Mouse (Mus musculus) ovary, postnatal 36 days (tissue): ENCODE measurements around the gene Cd163l1.
A peak's percentile ranks its signal among the peaks of the same experiment; 100 is the strongest.

Source experiments
- DNase-seq: peaks from one replicate; pipeline ENCODE4 v3.0.0; 2022; ENCODE audit warnings: low spot score, mixed read lengths

Cd163l1 gene

GRCm38 (mm10) chr7:140217967-140218366, at the start of gene Cd163l1:
Gene Cd163l1, plus strand, starts transcription at chr7:140218267.
- no peak for DNase-seq

GRCm38 (mm10) chr7:140169386-140169785, 48.7 kb upstream of the Cd163l1 start:
- DNase-seq: no peak

GRCm38 (mm10) chr7:140170863-140171262, 47.2 kb upstream of the Cd163l1 start:
- no peak for DNase-seq

DNA sequence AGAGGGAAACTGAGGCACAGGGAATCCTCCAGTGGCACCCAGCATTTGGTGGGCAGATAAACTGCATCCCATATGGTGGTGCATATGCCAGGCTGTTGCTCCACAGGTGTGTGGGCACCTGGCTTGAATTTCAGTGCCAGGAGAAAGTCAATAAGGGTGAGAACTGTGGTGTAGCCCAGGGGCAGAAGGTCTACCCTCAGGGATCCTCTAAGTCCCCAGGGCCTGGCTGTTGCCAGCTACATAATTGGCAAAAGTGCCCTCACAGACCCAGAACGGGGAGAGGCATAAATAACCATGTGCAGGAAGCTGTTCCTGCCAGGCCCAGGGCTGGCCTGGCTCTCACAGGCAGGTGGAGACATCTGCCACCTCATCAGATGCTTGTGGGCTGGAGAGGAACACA, 45.1 kb upstream of the Cd163l1 start, which contains the start of gene Olfr523:
TSS of gene Olfr523 (plus strand) at position 282 of the 400 bp plus-strand sequence.
- DNase-seq: no peak

GRCm38 (mm10) chr7:140179176-140179575, 38.9 kb upstream of the Cd163l1 start:
- no peak for DNase-seq

GRCm38 (mm10) chr7:140180692-140181091, 37.4 kb upstream of the Cd163l1 start:
- DNase-seq: no peak

DNA sequence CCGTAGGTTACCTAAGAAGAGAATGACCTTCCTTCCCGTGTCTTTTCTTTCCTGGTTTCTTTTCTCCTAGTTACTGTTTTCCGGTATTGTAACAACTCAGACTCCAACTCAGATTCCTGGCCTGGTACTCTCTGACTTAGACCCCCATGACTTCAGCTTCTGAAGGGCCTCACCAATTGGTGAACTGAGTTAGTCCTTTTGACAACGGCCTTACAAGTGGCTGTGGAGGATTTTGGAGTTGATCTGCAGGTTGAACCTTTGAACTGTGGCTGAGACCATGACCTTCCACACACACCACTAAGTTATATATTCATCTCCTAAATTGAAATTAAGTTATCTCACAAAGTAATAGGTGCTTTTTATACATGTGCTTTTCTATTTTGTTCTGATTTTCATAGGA, 33.9 kb upstream of the Cd163l1 start:
- no peak for DNase-seq

DNA sequence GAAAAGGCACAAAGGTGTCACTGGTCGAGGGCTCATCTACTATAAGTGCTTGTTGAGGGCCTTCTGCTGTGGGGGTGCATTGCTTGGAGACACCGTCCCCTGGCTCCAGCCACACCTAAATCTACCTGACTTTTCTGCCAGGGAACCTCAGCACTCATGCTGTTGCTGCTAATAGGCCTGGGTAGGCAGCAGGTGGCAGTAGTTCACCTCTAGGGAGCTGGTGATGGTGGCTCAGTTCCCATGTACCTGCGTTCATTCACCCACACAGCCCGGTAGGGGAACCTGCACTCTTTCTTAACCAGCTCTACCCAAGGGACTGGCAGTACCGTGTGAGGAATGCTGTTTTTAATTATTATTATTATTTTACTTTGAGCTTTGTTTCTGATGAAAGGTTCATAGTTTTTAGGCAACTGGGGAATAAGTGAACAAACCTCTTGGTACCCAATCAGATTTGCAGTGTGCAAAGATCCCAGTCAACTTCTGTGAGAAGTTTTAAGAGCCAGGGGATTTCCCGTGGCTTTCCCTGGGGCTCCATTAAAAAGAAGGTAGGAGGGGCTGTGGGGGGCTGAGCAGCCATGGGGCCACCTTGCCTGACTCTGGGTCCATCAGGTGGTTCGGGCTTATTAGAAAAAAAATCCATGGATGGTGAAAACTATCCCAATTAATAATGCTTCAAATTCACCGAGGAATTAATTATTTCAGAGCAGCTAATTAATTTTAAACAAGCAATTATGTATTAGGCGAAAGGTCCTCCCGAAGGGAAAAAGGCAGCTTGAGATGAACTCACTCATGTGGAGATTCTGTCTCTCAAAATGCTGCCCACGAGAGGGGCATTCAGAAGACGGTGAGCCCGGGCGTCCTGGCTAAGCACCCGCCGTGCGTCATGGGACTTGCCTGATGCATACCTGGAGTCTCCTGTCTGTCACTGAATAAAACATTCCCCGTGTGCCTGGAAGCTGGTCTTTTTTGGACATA, 31.1 kb upstream of the Cd163l1 start:
- DNase-seq: peak; percentile 18

GRCm38 (mm10) chr7:140187721-140188390, 30.2 kb upstream of the Cd163l1 start:
- no peak for DNase-seq

DNA sequence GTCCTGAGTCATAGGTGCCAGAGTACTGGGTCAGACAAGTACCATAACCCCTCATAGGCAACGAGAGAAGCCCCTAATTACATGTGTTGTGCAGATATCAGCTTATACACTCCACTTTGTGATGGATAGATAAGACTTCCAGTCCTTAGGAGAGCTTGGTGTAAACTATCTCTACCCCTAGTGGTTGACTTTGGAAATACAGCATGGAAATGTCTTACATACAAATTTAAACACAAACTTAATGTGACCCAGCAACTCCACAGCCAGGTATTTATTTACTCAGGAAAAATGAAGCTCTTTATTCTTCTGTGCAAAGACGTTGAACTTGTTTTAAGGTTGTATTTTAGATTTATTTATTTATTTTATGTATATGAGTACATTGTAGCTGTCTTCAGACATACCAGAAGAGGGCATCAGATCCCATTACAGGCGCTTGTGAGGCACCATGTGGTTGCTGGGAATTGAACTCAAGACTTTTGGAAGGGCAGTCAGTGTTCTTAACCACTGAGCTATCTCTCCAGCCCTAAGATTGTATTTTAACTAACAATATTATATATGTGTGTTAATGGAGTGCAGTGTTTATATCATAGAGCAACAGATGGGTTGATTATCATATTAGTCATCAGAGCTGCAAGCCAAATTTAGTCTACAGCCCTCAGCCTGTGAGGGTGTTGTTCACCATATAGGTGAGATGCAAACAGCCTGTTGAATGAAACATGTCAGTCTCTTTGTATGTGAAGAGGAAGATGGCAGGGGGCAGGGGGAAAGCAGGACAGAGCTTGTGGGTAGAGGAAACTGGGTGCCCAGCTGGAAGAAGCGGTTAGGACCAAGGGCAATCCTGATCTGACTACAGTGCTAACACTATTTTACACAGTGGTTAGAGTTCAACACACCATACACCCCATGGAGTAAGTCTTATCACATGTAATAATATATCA, 29.4 kb upstream of the Cd163l1 start:
- no peak for DNase-seq

DNA sequence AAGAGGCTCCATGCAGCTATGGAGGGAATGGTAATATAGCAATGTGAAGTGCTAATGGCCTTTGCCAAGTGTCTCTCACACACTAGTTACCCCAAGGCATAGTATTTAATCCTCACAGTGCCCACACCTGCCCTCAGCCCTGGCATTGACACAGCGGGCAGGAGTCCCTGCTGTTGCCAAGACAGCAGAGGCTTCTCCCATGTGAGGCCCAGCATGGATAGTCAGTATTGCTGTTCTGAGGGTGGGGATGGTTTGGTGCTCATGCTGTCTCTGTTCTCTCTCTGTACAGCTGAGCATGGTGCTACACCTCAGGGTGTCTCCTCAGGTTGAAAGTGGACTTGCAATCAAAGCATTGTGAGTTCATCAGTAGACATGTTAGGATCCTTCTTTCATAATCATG, 27.6 kb upstream of the Cd163l1 start:
- DNase-seq: no peak

- DNase-seq: no peak
Measured at GRCm38 (mm10) chr7:140192445-140192844, 25.6 kb upstream of the Cd163l1 start.

DNA sequence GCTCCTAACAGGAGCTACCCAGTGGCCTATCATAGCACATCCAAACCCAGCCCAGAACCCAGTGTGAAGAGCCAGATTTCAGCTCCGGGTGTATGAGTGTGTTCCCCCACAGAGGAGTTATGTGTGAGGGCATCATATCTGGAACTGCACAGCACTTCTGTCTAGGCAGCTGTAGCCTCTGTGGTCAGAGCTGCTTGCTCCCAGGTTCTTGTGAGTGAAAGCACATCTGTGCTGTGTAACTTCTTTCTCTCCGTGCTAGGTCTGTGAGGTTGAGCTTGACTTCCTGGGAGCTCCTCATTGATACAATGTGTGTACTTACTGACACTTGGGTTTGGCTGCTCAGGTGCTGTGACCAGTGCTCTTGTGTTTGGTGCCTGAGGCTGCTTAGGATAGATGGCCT, 25.2 kb upstream of the Cd163l1 start:
- DNase-seq: no peak

GRCm38 (mm10) chr7:140194031-140194430, 24.0 kb upstream of the Cd163l1 start:
- DNase-seq: no peak

DNA sequence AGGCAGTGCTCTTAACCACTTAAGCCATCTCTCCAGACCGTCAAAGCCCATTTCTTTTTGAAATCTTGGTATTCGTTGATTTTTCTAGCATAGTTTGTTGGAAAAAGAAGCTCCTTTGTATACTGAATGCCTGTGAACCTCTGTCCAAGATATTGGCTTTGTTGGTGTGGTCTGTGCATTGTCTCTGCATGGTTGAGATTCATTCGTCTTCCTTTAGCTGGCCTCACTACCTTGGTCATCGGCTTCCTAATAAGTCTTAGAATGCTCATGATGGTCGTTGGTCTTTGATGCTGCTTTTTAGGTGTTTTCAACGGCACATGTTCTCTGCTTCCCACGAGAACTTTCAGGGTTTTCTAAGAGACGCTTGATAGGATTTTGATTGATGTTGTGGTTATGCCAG, 22.1 kb upstream of the Cd163l1 start:
- DNase-seq: no peak

- no peak for DNase-seq
Measured at GRCm38 (mm10) chr7:140201090-140201489, 17.0 kb upstream of the Cd163l1 start.

GRCm38 (mm10) chr7:140205864-140206263, 12.2 kb upstream of the Cd163l1 start, which contains the start of gene Olfr524:
Gene Olfr524, minus strand, starts transcription at chr7:140205964.
- DNase-seq: no peak

- DNase-seq: no peak
Measured at GRCm38 (mm10) chr7:140206904-140207303, 11.2 kb upstream of the Cd163l1 start.

- no peak for DNase-seq
Measured at GRCm38 (mm10) chr7:140208153-140208552, 9.9 kb upstream of the Cd163l1 start.

- DNase-seq: no peak
Measured at GRCm38 (mm10) chr7:140208677-140209076, 9.4 kb upstream of the Cd163l1 start.

DNA sequence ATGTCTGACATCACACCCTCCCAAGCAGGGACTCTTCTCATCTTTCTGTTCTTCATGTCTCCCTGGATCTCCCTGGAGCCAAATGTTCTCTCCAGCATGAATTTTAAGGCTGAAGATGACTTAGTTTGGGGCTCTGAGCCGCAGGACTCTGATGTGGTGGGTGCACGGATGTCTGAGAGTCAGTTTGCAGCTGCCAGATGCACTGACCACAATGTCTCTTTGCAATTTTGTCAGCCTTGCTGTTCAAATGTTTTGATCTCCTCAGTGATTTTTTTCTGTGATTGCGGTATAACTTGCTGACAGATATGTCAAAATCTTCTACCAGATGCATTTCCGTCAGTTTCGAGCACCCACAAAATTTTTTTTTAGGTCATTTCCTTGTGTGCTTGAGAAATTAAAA, 4.2 kb upstream of the Cd163l1 start:
- no peak for DNase-seq

DNA sequence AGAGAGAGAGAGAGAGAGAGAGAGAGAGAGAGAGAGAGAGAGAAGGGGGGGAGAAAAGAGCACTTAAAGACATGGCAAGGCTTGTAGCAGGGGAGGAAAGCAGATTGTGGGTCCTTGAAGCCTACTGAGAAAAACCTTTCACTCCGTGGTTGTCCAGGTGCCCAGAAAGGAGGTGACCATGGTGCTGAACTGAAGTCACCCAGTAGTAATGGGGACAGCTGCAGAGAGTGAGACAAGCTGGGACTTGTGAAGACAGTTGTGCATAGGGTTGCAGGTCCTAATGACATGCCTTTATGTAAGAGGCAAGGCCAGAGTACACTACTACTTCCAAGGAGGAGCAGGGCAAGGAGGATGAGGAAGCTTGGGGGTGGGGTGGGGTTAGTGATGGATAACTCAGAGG, 1.2 kb downstream of the Cd163l1 start:
- DNase-seq: no peak
